Mouse (Mus musculus) retina, postnatal 1 day (tissue): ENCODE data around the gene Olfr136.

Experiments
- DNase-seq: peaks from one replicate; pipeline ENCODE4 v3.0.0-alpha.2; 2012

Gene Olfr136

GRCm38 (mm10) chr17:38329531-38329930 is at the start of gene Olfr136:
Olfr136 (plus strand) TSS chr17:38329831.
- DNase-seq, result no peak

DNA sequence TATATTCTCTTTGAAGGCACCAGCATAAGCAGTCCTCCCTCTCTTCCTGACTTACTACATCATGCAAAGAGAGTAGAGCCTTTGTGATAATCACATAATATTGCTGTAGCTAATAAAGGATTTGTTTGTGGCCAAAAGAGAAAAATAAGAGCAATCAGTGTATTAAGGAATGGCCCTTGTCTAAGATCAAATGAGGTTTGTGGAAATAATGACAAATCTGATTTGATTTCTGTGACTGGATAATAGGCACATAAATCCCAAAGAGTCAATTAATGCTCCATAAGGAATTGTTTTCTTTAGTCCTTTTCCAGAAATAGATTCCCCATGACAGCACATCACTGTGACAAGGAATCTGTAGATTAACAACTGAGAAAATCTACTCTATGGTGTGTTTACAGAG is 22.2 kb upstream of the Olfr136 start, which contains the start of gene Olfr137:
Olfr137 (minus strand) TSS at position 101 of the 400 bp plus-strand sequence.
- DNase-seq, result no peak
